Mouse (Mus musculus) heart, postnatal 0 days (tissue): ENCODE data around the gene Golm1. TPM values are rescaled to one million over a fixed set of nuclear protein-coding genes. Genes with fewer than 3 reads are reported as not detected.

ENCODE experiments used
- ATAC-seq: fragments of 200-750 bp; cut with Nextera tagmentation; 2 replicates; pipeline ENCODE4 v1.8.0; 2017; ENCODE audit warnings: low read depth, moderate number of reproducible peaks, moderate library complexity; ENCODE audit not compliant: insufficient read depth
- DNase-seq: peaks from one replicate; pipeline ENCODE4 v3.0.0-alpha.2; 2016; ENCODE audit warnings: low spot score
- H3K27ac ChIP-seq: fragments of 300-500 bp; sonication (generic); 2 replicates; pipeline ENCODE4 v1.5.1; 2014; ENCODE audit warnings: low read depth, mild to moderate bottlenecking
- H3K27me3 ChIP-seq: fragments of 300-500 bp; sonication (generic); 2 replicates; pipeline ENCODE4 v1.6.1; 2014; ENCODE audit warnings: low read length, mixed read lengths; ENCODE audit not compliant: control insufficient read depth, insufficient read depth
- H3K36me3 ChIP-seq: fragments of 300-500 bp; sonication (generic); replicated peaks from 2 replicates; pipeline ENCODE4 v1.6.1; 2014; ENCODE audit warnings: low read length, mixed read lengths; ENCODE audit not compliant: control insufficient read depth, insufficient read depth
- H3K4me1 ChIP-seq: fragments of 300-500 bp; sonication (generic); 2 replicates; pipeline ENCODE4 v1.6.1; 2014; ENCODE audit warnings: antibody characterized with exemption; ENCODE audit not compliant: control insufficient read depth, insufficient read depth
- H3K4me2 ChIP-seq: fragments of 300-500 bp; sonication (generic); 2 replicates; pipeline ENCODE4 v1.6.1; 2014; ENCODE audit warnings: low read depth, mild to moderate bottlenecking, low read length, moderate library complexity
- H3K4me3 ChIP-seq: fragments of 300-500 bp; sonication (generic); 2 replicates; pipeline ENCODE4 v1.5.1; 2014; ENCODE audit warnings: low read depth, low read length
- H3K9ac ChIP-seq: fragments of 300-500 bp; sonication (generic); replicated peaks from 2 replicates; pipeline ENCODE4 v1.6.1; 2014; ENCODE audit warnings: low read depth, low read length, mixed read lengths
- H3K9me3 ChIP-seq: fragments of 300-500 bp; sonication (generic); replicated peaks from 2 replicates; pipeline ENCODE4 v1.6.1; 2016; ENCODE audit warnings: low read length; ENCODE audit not compliant: control insufficient read depth
- CTCF ChIP-seq: IDR thresholded peaks from 2 replicates; pipeline ENCODE4 v1.5.1; 2016; ENCODE audit warnings: antibody characterized with exemption, control low read depth, low read depth
- EP300 ChIP-seq: IDR thresholded peaks from 2 replicates; pipeline ENCODE4 v1.6.1; 2016; ENCODE audit warnings: antibody characterized with exemption, low read depth
- WGBS: fragments of 180-500 bp; shearing (Covaris S2); extraction: QIAGEN DNeasy Blood & Tissue Kit; methylation state at CpG from one replicate; pipeline ENCODE4 v1.1.7; 2014; 5-methylcytosine and 5-hydroxymethylcytosine counted together
- polyA plus RNA-seq: library from polyadenylated mRNA; unstranded; fragments of >200 nt; fragmentation: Nextera tagmentation; extraction: Ambion mirVana; gene quantifications from 2 replicates; pipeline ENCODE4 v1.2.1, GENCODE M21; 2015
- total RNA-seq: library from RNA; depleted of rRNA; stranded (reverse); fragments of >200 nt; gene quantifications from 2 replicates; pipeline ENCODE4 v1.2.3, GENCODE M21; 2014; ENCODE audit warnings: low replicate concordance

Gene Golm1
- total and polyA plus RNA-seq, 2 experiments from 2014 or later = 19.9 to 26.6 TPM

GRCm38 (mm10) chr13:59660371-59660770 lies 15.2 kb downstream of the Golm1 start:
- H3K4me3 ChIP-seq = no peak overlapping the region
- DNase-seq = no peak
- H3K27me3 ChIP-seq = no peaks in the 10 kb centered on the region
- TF ChIP-seq CTCF (no peak), EP300 (no peak)
- peaks cover 8% of the 10 kb centered on the region for H3K4me1 ChIP-seq
- no peaks in the 10 kb centered on the region for H3K9me3 ChIP-seq
- peaks cover 19% of the 10 kb centered on the region; the same call in 1 of the 2 replicates for H3K36me3 ChIP-seq
- no peak overlapping the region for H3K9ac ChIP-seq
- 93% methylated on average over 3 of the region's 3 CpGs for WGBS
- no peak overlapping the region for H3K27ac ChIP-seq
- H3K4me2 ChIP-seq = no peak overlapping the region
- ATAC-seq = no peak

GRCm38 (mm10) chr13:59657781-59658180 lies 17.8 kb downstream of the Golm1 start:
- Histone ChIP-seq H3K36me3 (peaks cover 6% of the 10 kb centered on the region; the same call in 1 of the 2 replicates), H3K9me3 (no peaks in the 10 kb centered on the region), H3K9ac (no peak overlapping the region), H3K4me1 (peaks cover 8% of the 10 kb centered on the region), H3K27me3 (no peaks in the 10 kb centered on the region), H3K4me2 (no peak overlapping the region), H3K4me3 (no peak overlapping the region), H3K27ac (no peak overlapping the region)
- TF ChIP-seq EP300 = no peak
- no peak for TF ChIP-seq CTCF
- WGBS = 85% methylated on average over 5 of the region's 5 CpGs
- DNase-seq (no peak), ATAC-seq (no peak)

- H3K9me3 ChIP-seq = no peaks in the 10 kb centered on the region
- H3K36me3 ChIP-seq = peaks cover 2% of the 10 kb centered on the region; the same call in 1 of the 2 replicates
- 52% methylated on average over 4 of the region's 4 CpGs for WGBS
- no peak overlapping the region for H3K4me2 ChIP-seq
- no peak for DNase-seq
- peaks cover 8% of the 10 kb centered on the region for H3K4me1 ChIP-seq
- ATAC-seq = no peak
- no peak overlapping the region for H3K27ac ChIP-seq
- TF ChIP-seq EP300 (no peak), CTCF (no peak)
- H3K4me3 ChIP-seq = no peak overlapping the region
- no peak overlapping the region for H3K9ac ChIP-seq
- no peaks in the 10 kb centered on the region for H3K27me3 ChIP-seq
Measured at GRCm38 (mm10) chr13:59656975-59657388, 18.6 kb downstream of the Golm1 start.

GRCm38 (mm10) chr13:59656316-59656832 lies 19.2 kb downstream of the Golm1 start:
- no peak overlapping the region for H3K27ac ChIP-seq

GRCm38 (mm10) chr13:59655718-59656315 lies 19.8 kb downstream of the Golm1 start:
- WGBS = 93% methylated on average over 15 of the region's 15 CpGs
- no peak overlapping the region for H3K27ac ChIP-seq
- DNase-seq (no peak), ATAC-seq (no peak)
- H3K4me1 ChIP-seq = peaks cover 8% of the 10 kb centered on the region
- no peak overlapping the region for H3K4me3 ChIP-seq
- no peak overlapping the region for H3K9ac ChIP-seq
- H3K9me3 ChIP-seq = no peaks in the 10 kb centered on the region
- TF ChIP-seq EP300 (no peak), CTCF (no peak)
- H3K4me2 ChIP-seq = no peak overlapping the region
- H3K36me3 ChIP-seq = no peaks in the 10 kb centered on the region
- H3K27me3 ChIP-seq = no peaks in the 10 kb centered on the region

More at GRCm38 (mm10) chr13:59656316-59656832, 19.2 kb downstream of the Golm1 start:
- Histone ChIP-seq H3K36me3 (no peaks in the 10 kb centered on the region), H3K4me1 (peaks cover 8% of the 10 kb centered on the region), H3K27me3 (no peaks in the 10 kb centered on the region), H3K9ac (no peak overlapping the region), H3K4me2 (no peak overlapping the region), H3K9me3 (no peaks in the 10 kb centered on the region), H3K4me3 (no peak overlapping the region)
- ATAC-seq = no peak
- WGBS = 53% methylated on average over 10 of the region's 10 CpGs
- TF ChIP-seq CTCF = no peak
- TF ChIP-seq EP300 = no peak
- no peak for DNase-seq
